33 mouse cellular contexts compared by ENCODE assay signal in the genomic region with DNA sequence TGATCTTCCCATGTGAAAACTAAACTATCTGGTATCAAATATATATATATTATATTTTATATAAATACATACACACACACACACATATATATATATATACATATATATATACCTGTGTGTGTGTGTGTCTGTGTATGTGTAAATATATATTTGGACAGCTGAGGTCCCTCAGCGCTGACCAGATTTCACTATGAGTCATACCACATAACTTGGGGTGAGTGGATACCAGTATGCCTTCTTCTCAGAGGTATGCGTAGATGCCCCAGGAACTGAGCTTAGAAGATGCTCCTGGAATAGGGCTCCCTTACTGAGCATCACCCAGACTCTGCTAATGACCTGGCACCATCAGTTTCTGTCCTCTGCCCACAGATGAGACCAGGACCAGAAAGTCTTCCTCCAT. TPM values are rescaled to one million over a fixed set of nuclear protein-coding genes. Genes with fewer than 3 reads are reported as not detected.
DNase-seq lines count a peak whose midpoint lies in the region; ATAC-seq and TF ChIP-seq lines count a peak whose summit lies in the region.
"Had no signal": no experiment of that assay in that cellular context is flagged by ENCODE, and none has a peak within 500 bp of the region (broad histone marks: within the 10 kb centered on the region; RNA-seq: fewer than 3 reads in every experiment).

No protein-coding gene starts in this region.

- no peak for TF ChIP-seq POLR2A in spleen, adult 2 months (IDR thresholded peaks at IDR 0.05; ENCODE audit: low read depth, low read length)

- no peak overlapping the region for H3K4me3 ChIP-seq in liver, embryonic 15.5 days (replicated peaks)
- H3K4me3 ChIP-seq in liver, embryonic 11.5 days (ENCODE audit: low read depth, low read length) = no peak overlapping the region
- H3K4me3 ChIP-seq in spleen, adult 2 months (ENCODE audit: extremely low read depth, insufficient read depth, insufficient read length) = peak overlapping the region; percentile 46
- peak overlapping the region; percentile 56 for H3K4me3 ChIP-seq in macrophage (ENCODE audit: inconsistent target)
- H3K4me3 ChIP-seq: embryonic facial prominence, embryonic 12.5 days; embryonic facial prominence, embryonic 15.5 days; heart, embryonic 12.5 days; heart, embryonic 15.5 days; hindbrain, embryonic 10.5 days; hindbrain, embryonic 13.5 days had no signal

- no peaks in the 10 kb centered on the region for H3K9me3 ChIP-seq in liver, embryonic 15.5 days (replicated peaks)
- no peaks in the 10 kb centered on the region for H3K9me3 ChIP-seq in liver, embryonic 11.5 days (ENCODE audit: control insufficient read depth, low read length)
- H3K9me3 ChIP-seq: embryonic facial prominence, embryonic 12.5 days; embryonic facial prominence, embryonic 15.5 days; heart, embryonic 12.5 days; heart, embryonic 15.5 days; hindbrain, embryonic 10.5 days; hindbrain, embryonic 13.5 days had no signal

- H3K4me2 ChIP-seq in liver, embryonic 15.5 days = 0 out of 2 replicates have a peak overlapping the region, but pooled peaks have one; percentile 1
- no peak overlapping the region for H3K4me2 ChIP-seq in liver, embryonic 11.5 days
- H3K4me2 ChIP-seq: embryonic facial prominence, embryonic 12.5 days; embryonic facial prominence, embryonic 15.5 days; heart, embryonic 12.5 days; heart, embryonic 15.5 days; hindbrain, embryonic 13.5 days had no signal

- H3K27me3 ChIP-seq in liver, embryonic 15.5 days = peaks cover 2% of the 10 kb centered on the region; the same call in 1 of the 2 replicates
- H3K27me3 ChIP-seq in liver, embryonic 11.5 days (replicated peaks; ENCODE audit: control insufficient read depth, insufficient read depth, low read length) = no peaks in the 10 kb centered on the region
- no peaks in the 10 kb centered on the region for H3K27me3 ChIP-seq in spleen, adult 2 months (ENCODE audit: control insufficient read depth, insufficient read depth, low read length)
- H3K27me3 ChIP-seq: embryonic facial prominence, embryonic 12.5 days; embryonic facial prominence, embryonic 15.5 days; heart, embryonic 15.5 days; hindbrain, embryonic 13.5 days had no signal

- no peak for ATAC-seq in liver, embryonic 15.5 days (ENCODE audit: insufficient read depth)
- no peak for ATAC-seq in liver, embryonic 11.5 days (replicated peaks; ENCODE audit: low FRiP score)
- ATAC-seq: forebrain, embryonic 14.5 days; forebrain, postnatal 0 days; hindbrain, embryonic 16.5 days had no signal

- H3K4me1 ChIP-seq in liver, embryonic 15.5 days (replicated peaks) = no peaks in the 10 kb centered on the region
- no peaks in the 10 kb centered on the region for H3K4me1 ChIP-seq in liver, embryonic 11.5 days (replicated peaks; ENCODE audit: control insufficient read depth, insufficient read depth, low read length)
- H3K4me1 ChIP-seq in spleen, adult 2 months (ENCODE audit: control insufficient read depth, insufficient read depth, insufficient read length) = peaks cover 14% of the 10 kb centered on the region
- H3K4me1 ChIP-seq: embryonic facial prominence, embryonic 12.5 days; embryonic facial prominence, embryonic 15.5 days; heart, embryonic 12.5 days; heart, embryonic 15.5 days; hindbrain, embryonic 10.5 days; hindbrain, embryonic 13.5 days had no signal

- H3K79me2 ChIP-seq in macrophage (ENCODE audit: inconsistent target) = peaks cover 58% of the 10 kb centered on the region

- no peak overlapping the region for H3K9ac ChIP-seq in liver, embryonic 15.5 days
- H3K9ac ChIP-seq in liver, embryonic 11.5 days (ENCODE audit: low read depth, low read length) = no peak overlapping the region
- H3K9ac ChIP-seq: embryonic facial prominence, embryonic 12.5 days; embryonic facial prominence, embryonic 15.5 days; forebrain, postnatal 0 days; heart, embryonic 12.5 days; heart, embryonic 15.5 days; hindbrain, embryonic 13.5 days had no signal

- H3K36me3 ChIP-seq in liver, embryonic 15.5 days (replicated peaks) = no peaks in the 10 kb centered on the region
- H3K36me3 ChIP-seq in liver, embryonic 11.5 days (ENCODE audit: control insufficient read depth, insufficient read depth, low read length) = no peaks in the 10 kb centered on the region
- no peaks in the 10 kb centered on the region for H3K36me3 ChIP-seq in spleen, adult 2 months (ENCODE audit: control insufficient read depth, insufficient read depth, low read length)
- peaks cover 14% of the 10 kb centered on the region; the same call in 1 of the 2 replicates for H3K36me3 ChIP-seq in macrophage (ENCODE audit: inconsistent target)
- H3K36me3 ChIP-seq: embryonic facial prominence, embryonic 12.5 days; embryonic facial prominence, embryonic 15.5 days; heart, embryonic 12.5 days; heart, embryonic 15.5 days; hindbrain, embryonic 10.5 days; hindbrain, embryonic 13.5 days had no signal

- 85% methylated on average over 2 of the region's 2 CpGs for WGBS in liver, embryonic 15.5 days (ENCODE audit: insufficient replicate concordance)
- 95% methylated on average over 2 of the region's 2 CpGs for WGBS in liver, embryonic 11.5 days
- WGBS in spleen, adult 2 months = 83% methylated on average over 2 of the region's 2 CpGs
- 90% methylated on average over 2 of the region's 2 CpGs for WGBS in macrophage (ENCODE audit: missing documents)

- TF ChIP-seq CTCF in spleen, adult 2 months (IDR thresholded peaks at IDR 0.05; ENCODE audit: extremely low read depth, insufficient read depth, insufficient read length, insufficient replicate concordance) = no peak

- DNase-seq in heart, adult 11 months = peak; percentile 75
- DNase-seq in heart, adult 9 months (ENCODE audit: low spot score in 2 of 2) = no peak
- DNase-seq in liver, embryonic 11.5 days (ENCODE audit: low spot score) = no peak
- no peak for DNase-seq in spleen, adult 2 months (ENCODE audit: low read depth in 1 of 2, low spot score in 2 of 2)
- no peak for DNase-seq in spleen, adult 12 weeks (ENCODE audit: low spot score)
- DNase-seq in urinary bladder, postnatal 36 days (ENCODE audit: low spot score in 2 of 2) = no peak
- DNase-seq: adrenal gland, adult 8-10 months; adrenal gland, postnatal 25 days; B cell, adult 2 months; cerebellum, adult 11 months; cerebellum, adult 2 months; cerebellum, adult 9-11 months; cerebellum, postnatal 25 days; forebrain, postnatal 0 days; gastrocnemius, postnatal 25 days; heart, postnatal 10 days; heart, postnatal 36 days had no signal

- H3K27ac ChIP-seq in liver, embryonic 15.5 days (replicated peaks) = no peak overlapping the region
- H3K27ac ChIP-seq in liver, embryonic 11.5 days (ENCODE audit: low read depth, low read length) = no peak overlapping the region
- 0 out of 2 replicates have a peak overlapping the region, but pooled peaks have one; percentile 12 for H3K27ac ChIP-seq in spleen, adult 2 months (ENCODE audit: insufficient read depth, low read length)
- peak overlapping the region; percentile 82 for H3K27ac ChIP-seq in macrophage
- H3K27ac ChIP-seq: embryonic facial prominence, embryonic 12.5 days; embryonic facial prominence, embryonic 15.5 days; heart, embryonic 15.5 days; hindbrain, embryonic 10.5 days; hindbrain, embryonic 13.5 days had no signal

RNA-seq across cellular contexts. Expression of gene Fcgr2b, which starts 1.6 kb away (rescaled TPM):
- polyA plus RNA-seq in liver, embryonic 15.5 days (2015; fragmentation: Nextera tagmentation; extraction: Ambion mirVana) = 4.8 and 5.7 TPM in 2 replicates
- 1.8 and 2.0 TPM in 2 replicates for polyA plus RNA-seq in liver, embryonic 11.5 days (2014; fragmentation: Nextera tagmentation; extraction: Ambion mirVana)
- polyA plus RNA-seq in spleen, adult 2 months (2012; rRNA removed) = 47.5 and 71.3 TPM in 2 replicates
- total RNA-seq in macrophage (2018; cell fraction: chromatin; rRNA removed) = 1,000 to 10,000 TPM in 14 of 26 experiments, 100 to 1,000 TPM in 12; 552 to 2,008 (median 1,011) TPM
- 100 to 1,000 TPM; 224 to 730 (median 474) TPM for total RNA-seq in macrophage (2018; cell fraction: cytosol; rRNA removed)
- 1,000 to 10,000 TPM in 21 of 26 experiments, 100 to 1,000 TPM in 5; 780 to 1,818 (median 1,207) TPM for total RNA-seq in macrophage (2018; cell fraction: nucleus; rRNA removed)
- 372 to 843 TPM (median 791 TPM) in 3 replicates for polyA plus RNA-seq in macrophage (2018)

RNA-seq across cellular contexts. Expression of gene Fcgr4, which starts 44.0 kb away (rescaled TPM):
- polyA plus RNA-seq in liver, embryonic 15.5 days (2015; fragmentation: Nextera tagmentation; extraction: Ambion mirVana) = 3.9 and 4.2 TPM in 2 replicates
- polyA plus RNA-seq in liver, embryonic 11.5 days (2014; fragmentation: Nextera tagmentation; extraction: Ambion mirVana) = 1.5 and 2.4 TPM in 2 replicates
- 7.6 and 11.4 TPM in 2 replicates for polyA plus RNA-seq in spleen, adult 2 months (2012; rRNA removed)
- 10 to 100 TPM in 18 of 26 experiments, 1 to 10 TPM in 8; 2.8 to 51.5 (median 15.7) TPM for total RNA-seq in macrophage (2018; cell fraction: chromatin; rRNA removed)
- total RNA-seq in macrophage (2018; cell fraction: cytosol; rRNA removed) = 100 to 1,000 TPM; 164 to 540 (median 249) TPM
- total RNA-seq in macrophage (2018; cell fraction: nucleus; rRNA removed) = 100 to 1,000 TPM in 12 of 26 experiments, 10 to 100 TPM in 14; 45.3 to 292 (median 97.1) TPM
- 192 to 337 TPM (median 269 TPM) in 3 replicates for polyA plus RNA-seq in macrophage (2018)
- total RNA-seq: gastrocnemius, adult 8-10 months; gastrocnemius, postnatal 25 days; heart, postnatal 10 days; MEL had no signal

RNA-seq across cellular contexts. Expression of gene Fcrla, which starts 47.4 kb away (rescaled TPM):
- polyA plus RNA-seq in liver, embryonic 15.5 days (2015; fragmentation: Nextera tagmentation; extraction: Ambion mirVana) = 0.46 and 0.48 TPM in 2 replicates
- 0.35 and 0.45 TPM in 2 replicates for polyA plus RNA-seq in liver, embryonic 11.5 days (2014; fragmentation: Nextera tagmentation; extraction: Ambion mirVana)
- polyA plus RNA-seq in spleen, adult 2 months (2012; rRNA removed) = 116 and 142 TPM in 2 replicates
- 1 to 10 TPM in 5 of 26 experiments, under 1 TPM in 4, not detected in 17; 0.58 to 2.7 (median 1.1) TPM for total RNA-seq in macrophage (2018; cell fraction: chromatin; rRNA removed)
- total RNA-seq in macrophage (2018; cell fraction: cytosol; rRNA removed) = 1 to 10 TPM in 2 of 26 experiments, under 1 TPM in 17, not detected in 7; 0.11 to 1.1 (median 0.52) TPM
- total RNA-seq in macrophage (2018; cell fraction: nucleus; rRNA removed) = 1 to 10 TPM in 6 of 26 experiments, under 1 TPM in 7, not detected in 13; 0.46 to 4.4 (median 1.00) TPM
- polyA plus RNA-seq in macrophage (2018) = 0.26 to 0.79 TPM (median 0.56 TPM) in 3 replicates
- total RNA-seq: common myeloid progenitor, adult 5-6 weeks; forebrain, postnatal 0 days; gastrocnemius, adult 8-10 months; gastrocnemius, postnatal 25 days; granulocyte monocyte progenitor cell, adult 5-6 weeks had no signal
- polyA plus RNA-seq: embryonic facial prominence, embryonic 12.5 days; embryonic facial prominence, embryonic 15.5 days; forebrain, embryonic 11.5 days; forebrain, embryonic 14.5 days; frontal cortex, adult 2 months; hindbrain, embryonic 10.5 days; hindbrain, embryonic 13.5 days; hindbrain, embryonic 16.5 days had no signal

Comparison
In these comparisons a context has a peak if more than half of its experiments do, and no peak if none do; other contexts are left out.
1. H3K27ac ChIP-seq: peak in spleen, adult 2 months (single experiment) and macrophage (single experiment); none in liver, embryonic 15.5 days (single experiment) and liver, embryonic 11.5 days (single experiment).
2. H3K4me3 ChIP-seq: peak in spleen, adult 2 months (single experiment) and macrophage (single experiment); none in liver, embryonic 15.5 days (single experiment) and liver, embryonic 11.5 days (single experiment).
3. RNA of gene Fcgr4, which starts 44.0 kb away (polyA plus RNA-seq): 192 to 337 TPM in macrophage; 7.6 to 11.4 TPM in spleen, adult 2 months, 3.9 to 4.2 TPM in liver, embryonic 15.5 days and 1.5 to 2.4 TPM in liver, embryonic 11.5 days; every median in the first group is over 10 times any median in the second.
4. RNA of gene Fcrla, which starts 47.4 kb away (polyA plus RNA-seq): 116 to 142 TPM in spleen, adult 2 months; 0.26 to 0.79 TPM in macrophage, 0.46 to 0.48 TPM in liver, embryonic 15.5 days and 0.35 to 0.45 TPM in liver, embryonic 11.5 days; every median in the first group is over 10 times any median in the second.